Mouse (Mus musculus) layer of hippocampus, postnatal 36 days (tissue): ENCODE measurements around the gene Ccdc63. TPM values are rescaled to one million over a fixed set of nuclear protein-coding genes. Genes with fewer than 3 reads are reported as not detected.

Experiments used
- DNase-seq, 2 experiments: peaks; one replicate each; pipeline ENCODE4 v3.0.0; 2022
- total RNA-seq, 2 experiments: library from RNA; stranded (reverse); gene quantifications; 2 replicates each; pipeline ENCODE4 v1.2.3; 2021

Gene Ccdc63
- total RNA-seq, 2 experiments from 2014 or later: 0.68 to 1.1 TPM

GRCm38 (mm10) chr5:122116243-122116642, 24.4 kb downstream of the Ccdc63 start:
- DNase-seq: no peak

DNA sequence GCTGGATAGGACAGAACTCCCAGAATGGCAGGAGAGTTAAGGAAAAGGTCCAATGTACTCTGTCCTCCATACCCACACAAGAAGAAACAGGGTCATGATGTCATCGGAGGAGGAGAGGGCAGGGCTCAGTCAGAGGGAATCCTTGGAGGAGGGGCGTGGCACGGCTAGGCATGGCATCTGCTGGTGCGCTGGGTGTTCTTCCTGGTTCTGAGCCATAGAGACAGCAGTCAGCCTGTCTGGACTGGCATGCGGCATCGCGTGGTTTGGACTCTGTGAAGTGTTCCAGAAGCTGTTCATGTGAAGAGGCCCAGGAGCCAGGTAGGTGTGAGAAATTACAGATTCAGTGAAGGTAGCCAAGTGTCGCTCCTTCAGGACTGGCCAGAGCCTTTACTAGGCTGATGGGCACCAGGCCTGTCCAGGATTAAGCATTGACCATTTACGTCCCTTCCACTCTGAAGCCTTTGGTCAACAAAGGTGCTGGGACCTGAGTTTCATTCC, 25.3 kb downstream of the Ccdc63 start:
- no peak for DNase-seq

GRCm38 (mm10) chr5:122114176-122114575, 26.4 kb downstream of the Ccdc63 start:
- DNase-seq: peak; percentile 39 to 41

DNA sequence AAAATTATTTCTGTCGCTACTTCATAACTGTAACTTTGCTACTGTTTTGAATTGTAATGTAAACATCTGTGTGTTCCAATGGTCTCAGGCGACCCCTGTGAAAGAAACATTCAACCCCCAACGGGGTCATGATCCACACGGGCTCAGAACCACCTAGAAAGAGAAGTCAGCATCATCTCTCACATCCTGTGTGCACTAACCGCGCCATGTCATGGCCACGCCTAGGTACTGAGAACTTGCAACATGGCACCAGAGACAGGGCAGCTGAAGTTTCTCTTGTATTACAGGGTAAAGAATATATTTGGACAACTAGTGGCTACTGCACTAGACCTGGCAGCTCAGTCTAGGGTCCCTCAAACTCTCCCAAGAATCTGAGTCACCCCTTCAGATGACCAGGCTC, 27.2 kb downstream of the Ccdc63 start:
- no peak for DNase-seq

DNA sequence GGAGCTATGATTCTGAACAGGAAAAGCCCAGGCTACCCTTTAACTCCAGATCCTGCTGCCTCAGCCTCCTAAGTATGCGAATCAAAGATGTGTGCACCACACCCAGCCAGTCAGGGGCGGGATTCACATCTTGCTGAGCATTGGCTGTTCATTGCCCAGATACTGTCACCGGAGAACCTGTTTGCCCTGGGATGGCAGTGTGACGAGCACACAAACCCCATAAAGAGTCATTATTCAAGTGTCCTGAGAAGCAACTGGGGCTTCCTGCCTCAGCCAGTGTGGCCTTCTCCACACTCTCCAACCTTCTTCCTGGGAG, 28.7 kb downstream of the Ccdc63 start:
- DNase-seq: no peak

DNA sequence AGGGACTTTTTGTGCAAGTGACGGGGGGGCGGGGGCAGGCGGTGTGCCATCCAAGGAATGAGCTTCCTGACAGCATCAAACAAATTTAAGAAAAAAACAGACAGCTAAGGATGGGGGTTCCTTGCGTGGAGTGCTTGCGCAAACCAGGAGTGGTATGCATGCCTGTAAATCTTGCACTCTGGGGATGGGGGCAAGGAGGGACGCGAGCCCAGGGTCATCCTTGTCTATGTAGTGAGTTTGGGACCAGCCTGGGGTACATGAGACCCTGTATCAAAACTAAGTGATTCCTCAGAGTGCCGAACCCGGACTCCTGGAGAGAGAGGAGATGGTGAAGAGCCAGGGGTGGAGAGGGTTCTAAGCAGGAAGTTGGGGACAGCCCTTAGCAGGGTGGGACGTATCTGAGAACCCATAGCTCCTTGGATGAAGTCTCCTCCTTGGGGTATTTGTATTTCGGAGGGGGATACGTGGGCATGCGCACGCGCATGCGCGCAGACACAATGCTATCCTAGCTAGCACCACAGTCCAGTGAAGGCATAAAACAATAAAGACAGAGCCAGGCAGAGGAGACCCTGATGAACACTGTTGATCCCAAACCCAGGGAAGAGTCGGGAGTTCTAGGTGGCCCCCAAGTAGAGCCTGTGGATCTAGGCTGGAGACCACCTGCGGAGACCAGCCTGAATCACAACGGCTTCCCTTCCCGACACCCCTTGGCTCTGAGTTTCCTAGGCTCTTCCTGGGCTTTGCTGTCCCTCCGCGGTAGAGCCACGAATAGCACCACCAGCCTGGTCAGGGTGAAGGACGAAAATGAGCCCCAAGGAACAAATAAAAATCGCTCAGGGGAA, 29.3 kb downstream of the Ccdc63 start:
- DNase-seq: no peak

DNA sequence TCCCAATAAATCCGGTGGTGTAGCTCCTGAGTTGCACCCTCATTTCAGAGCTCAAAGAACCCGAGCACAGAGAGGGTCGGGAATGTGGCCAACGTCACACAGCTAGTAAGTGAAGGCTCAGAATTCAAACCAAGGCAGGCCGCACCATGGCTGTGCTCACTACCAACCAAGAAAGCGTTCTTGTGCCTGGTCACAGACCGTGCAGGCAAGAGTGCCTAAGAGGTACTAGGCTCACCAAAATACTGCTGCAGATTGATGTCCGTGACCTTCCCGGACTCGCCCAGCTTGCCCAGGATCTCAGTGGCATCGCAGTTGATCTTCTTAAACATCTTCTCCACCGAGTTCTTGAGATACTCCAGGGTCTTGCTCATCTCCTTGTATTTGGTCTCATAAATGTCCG, 30.0 kb downstream of the Ccdc63 start:
- DNase-seq: no peak

GRCm38 (mm10) chr5:122109325-122110060, 31.1 kb downstream of the Ccdc63 start:
- DNase-seq: no peak

DNA sequence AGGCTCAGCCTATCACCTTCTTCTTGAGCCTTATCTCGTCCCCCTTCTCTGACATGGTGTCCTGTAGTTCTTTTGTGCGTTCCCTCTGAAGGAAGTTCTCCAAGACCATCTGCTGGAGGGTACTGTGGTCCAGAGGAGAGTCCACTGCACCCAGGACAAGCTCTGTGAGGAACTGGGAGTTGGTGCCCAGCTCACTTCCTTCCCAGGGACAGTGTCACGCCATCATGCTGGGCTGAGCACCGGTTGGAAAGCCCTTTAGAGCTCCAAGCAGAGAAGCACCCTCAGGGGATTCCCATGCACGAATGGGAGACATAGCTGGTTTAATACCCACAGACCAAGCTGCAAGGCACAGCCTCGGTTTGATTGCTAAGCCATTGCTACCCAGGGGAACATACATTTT, 32.5 kb downstream of the Ccdc63 start:
- DNase-seq: no peak

GRCm38 (mm10) chr5:122106212-122106611, 34.4 kb downstream of the Ccdc63 start:
- DNase-seq: no peak

- DNase-seq: no peak
These were observed 35.6 kb downstream of the Ccdc63 start for GRCm38 (mm10) chr5:122104981-122105380.

- no peak for DNase-seq
These were observed 36.4 kb downstream of the Ccdc63 start for GRCm38 (mm10) chr5:122104201-122104600.

- no peak for DNase-seq
These were observed 37.5 kb downstream of the Ccdc63 start for GRCm38 (mm10) chr5:122103075-122103474.

- DNase-seq: no peak
These were observed 38.1 kb downstream of the Ccdc63 start for GRCm38 (mm10) chr5:122102476-122103050.

GRCm38 (mm10) chr5:122094439-122094838, 46.2 kb downstream of the Ccdc63 start:
- DNase-seq: no peak

DNA sequence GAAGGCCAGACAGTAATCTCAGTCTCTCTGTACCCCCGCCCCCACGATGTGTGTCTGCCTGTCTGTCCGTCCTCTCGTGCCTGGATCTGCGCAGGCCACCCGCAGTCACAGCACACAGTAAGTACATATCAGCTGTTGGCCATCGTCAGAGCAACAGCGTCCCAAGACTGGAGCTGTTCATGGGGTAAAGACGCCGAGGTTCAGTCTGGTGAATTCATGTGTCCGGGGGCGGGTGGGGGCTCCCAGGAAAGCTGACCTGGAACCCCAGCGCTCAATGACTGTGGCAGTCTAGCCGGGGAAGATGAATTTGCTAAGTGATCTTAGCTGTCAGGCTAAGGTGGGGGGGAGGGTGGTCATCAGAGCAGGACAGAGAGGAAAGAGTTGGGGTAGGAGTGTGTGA, 46.9 kb downstream of the Ccdc63 start:
- no peak for DNase-seq

DNA sequence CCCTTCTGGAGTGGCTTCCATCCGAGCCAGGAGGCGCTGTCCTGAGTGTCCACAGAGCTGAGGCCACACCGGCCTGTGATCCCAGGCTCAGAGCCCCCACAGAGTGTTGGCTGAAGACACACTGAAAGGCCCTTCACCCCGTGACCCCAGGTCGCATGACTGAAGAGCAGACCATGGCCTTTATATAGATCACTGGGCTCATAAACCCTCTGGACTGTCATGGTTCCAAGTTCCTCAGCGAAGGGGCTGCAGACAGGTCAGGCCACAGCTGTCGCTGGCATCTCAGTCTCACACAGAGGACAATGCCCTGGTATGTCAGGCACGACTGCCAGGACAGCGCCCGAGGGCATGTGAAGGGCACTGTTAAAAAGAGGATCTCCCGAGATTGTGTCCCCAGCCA, 47.8 kb downstream of the Ccdc63 start:
- no peak for DNase-seq

GRCm38 (mm10) chr5:122091070-122091469, 49.6 kb downstream of the Ccdc63 start:
- DNase-seq: no peak

DNA sequence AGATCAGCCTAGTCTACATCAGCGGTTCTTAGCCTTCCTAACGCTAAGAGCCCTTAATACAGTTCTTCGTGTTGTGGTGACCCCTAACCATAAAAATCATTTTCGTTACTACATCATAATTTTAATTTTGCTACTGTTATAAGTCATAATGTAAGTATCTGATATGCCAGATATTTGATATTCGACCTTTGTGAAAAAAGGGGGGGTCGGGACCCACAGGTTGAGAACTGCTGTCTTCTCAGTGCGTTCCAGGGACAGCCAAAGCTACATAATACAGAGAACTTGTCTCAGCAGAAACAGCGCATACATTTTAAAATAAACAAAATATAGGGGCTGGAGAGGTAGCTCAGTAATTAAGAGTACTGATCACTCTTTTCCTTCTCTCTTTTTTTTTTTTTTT, 51.0 kb downstream of the Ccdc63 start:
- DNase-seq: no peak

GRCm38 (mm10) chr5:122088917-122089316, 51.7 kb downstream of the Ccdc63 start:
- peak; percentile 84 to 88 for DNase-seq

DNA sequence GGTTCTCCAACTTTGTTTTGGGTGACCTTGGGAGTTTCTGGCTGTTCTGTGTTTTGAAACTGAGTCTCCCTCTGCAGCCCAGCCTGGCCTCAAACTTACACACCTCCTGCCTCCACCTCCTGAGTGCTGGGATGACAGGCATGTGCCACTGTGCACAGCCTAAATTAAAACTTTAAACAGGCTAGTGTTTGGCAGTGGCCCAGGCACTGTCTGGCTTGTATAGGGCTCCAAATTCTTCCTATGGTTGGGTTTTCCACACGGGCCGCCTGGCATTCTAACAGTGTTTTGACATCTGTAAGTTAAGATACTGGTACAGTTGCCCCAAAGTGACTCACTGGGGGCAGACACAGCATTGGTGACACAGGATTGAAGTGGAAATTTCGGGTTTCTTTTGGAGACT, 54.5 kb downstream of the Ccdc63 start:
- no peak for DNase-seq

DNA sequence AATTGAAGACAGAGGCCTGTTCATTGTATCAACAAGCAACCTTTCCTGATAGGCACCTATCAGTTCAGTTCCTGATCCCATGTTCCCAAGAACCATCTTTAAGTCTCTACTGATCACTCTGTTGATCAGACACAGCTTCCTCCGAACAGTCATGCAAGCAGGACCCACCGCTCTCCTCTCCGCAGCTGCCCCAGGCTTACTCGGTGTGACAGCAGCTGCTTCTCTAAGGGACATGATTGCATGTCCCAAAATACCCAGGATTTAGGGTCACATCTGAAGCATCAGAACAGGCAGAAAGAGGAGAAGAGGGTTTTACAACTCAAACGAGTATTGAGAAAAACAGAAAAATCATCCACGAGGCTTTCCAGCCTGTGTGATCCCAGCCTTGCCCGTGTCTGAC, 55.3 kb downstream of the Ccdc63 start:
- DNase-seq: no peak

- DNase-seq: no peak
These were observed 56.2 kb downstream of the Ccdc63 start for GRCm38 (mm10) chr5:122084470-122084869.

GRCm38 (mm10) chr5:122083282-122083681, 57.3 kb downstream of the Ccdc63 start:
- no peak for DNase-seq
